Mouse (Mus musculus) megakaryocyte, embryonic 14.5 days (primary cell): ENCODE results near the gene Cpne7.

ENCODE experiments used
- FLI1 ChIP-seq: IDR thresholded peaks from 2 replicates; pipeline ENCODE4 v1.6.1; 2012; ENCODE audit warnings: low read length, inconsistent platforms, mixed read lengths
- GATA1 ChIP-seq: IDR thresholded peaks from 3 replicates; pipeline ENCODE4 v1.6.1; 2012; ENCODE audit warnings: mixed read lengths, low read length, inconsistent platforms, borderline replicate concordance

GRCm38 (mm10) chr8:123117127-123117731, at the start of gene Cpne7:
- TF ChIP-seq GATA1 = no peak
- no peak for TF ChIP-seq FLI1
